Mouse (Mus musculus) embryonic facial prominence, embryonic 15.5 days (tissue): ENCODE results near the gene Hnf4a. TPM values are rescaled to one million over a fixed set of nuclear protein-coding genes. Genes with fewer than 3 reads are reported as not detected.

Source experiments
- ATAC-seq: fragments of 200-750 bp; cut with Nextera tagmentation; 2 replicates; pipeline ENCODE4 v1.8.0; 2017; ENCODE audit warnings: low read depth, moderate TSS enrichment; ENCODE audit not compliant: insufficient number of reproducible peaks, low FRiP score, low TSS enrichment
- H3K27ac ChIP-seq: fragments of 300-500 bp; sonication (generic); replicated peaks from 2 replicates; pipeline ENCODE4 v1.5.1; 2015; ENCODE audit warnings: mild to moderate bottlenecking, inconsistent platforms
- H3K27me3 ChIP-seq: fragments of 300-500 bp; sonication (generic); 2 replicates; pipeline ENCODE4 v1.6.1; 2015; ENCODE audit warnings: inconsistent platforms
- H3K36me3 ChIP-seq: fragments of 300-500 bp; sonication (generic); 2 replicates; pipeline ENCODE4 v1.6.1; 2015; ENCODE audit warnings: mild to moderate bottlenecking, inconsistent platforms
- H3K4me1 ChIP-seq: fragments of 300-500 bp; sonication (generic); 2 replicates; pipeline ENCODE4 v1.6.1; 2015; ENCODE audit warnings: inconsistent platforms
- H3K4me2 ChIP-seq: fragments of 300-500 bp; sonication (generic); replicated peaks from 2 replicates; pipeline ENCODE4 v1.6.1; 2015; ENCODE audit warnings: mild to moderate bottlenecking, inconsistent platforms
- H3K4me3 ChIP-seq: fragments of 300-500 bp; sonication (generic); replicated peaks from 2 replicates; pipeline ENCODE4 v1.5.1; 2015; ENCODE audit warnings: mild to moderate bottlenecking, inconsistent platforms
- H3K9ac ChIP-seq: fragments of 300-500 bp; sonication (generic); 2 replicates; pipeline ENCODE4 v1.6.1; 2015; ENCODE audit warnings: inconsistent platforms
- H3K9me3 ChIP-seq: fragments of 300-500 bp; sonication (generic); replicated peaks from 2 replicates; pipeline ENCODE4 v1.6.1; 2016; ENCODE audit warnings: inconsistent platforms
- WGBS: fragments of 180-500 bp; shearing (Covaris S2); methylation state at CpG from one replicate; pipeline ENCODE4 v1.1.7; 2015; 5-methylcytosine and 5-hydroxymethylcytosine counted together
- polyA plus RNA-seq: library from polyadenylated mRNA; unstranded; fragments of >200 nt; fragmentation: Nextera tagmentation; extraction: Ambion mirVana; gene quantifications from 2 replicates; pipeline ENCODE4 v1.2.1, GENCODE M21; 2015

The Hnf4a gene
- polyA plus RNA-seq, 1 experiment from 2014 or later, result not detected

- Histone ChIP-seq H3K9ac (no peak overlapping the region), H3K9me3 (no peaks in the 10 kb centered on the region), H3K4me3 (no peak overlapping the region), H3K27me3 (0 out of 2 replicates have a peak, but pooled peaks cover 4% of the 10 kb centered on the region), H3K36me3 (no peaks in the 10 kb centered on the region), H3K27ac (no peak overlapping the region), H3K4me2 (no peak overlapping the region), H3K4me1 (peaks cover 5% of the 10 kb centered on the region; the same call in 1 of the 2 replicates)
- ATAC-seq, result peak; percentile 39; the same call in 1 of the 2 replicates
- 49% methylated on average over 7 of the region's 7 CpGs for whole genome bisulfite sequencing
Measured at GRCm38 (mm10) chr2:163491351-163491750, 15.3 kb upstream of the Hnf4a start.

GRCm38 (mm10) chr2:163492018-163492417 lies 14.6 kb upstream of the Hnf4a start, which contains the start of gene R3hdml:
Gene R3hdml (plus strand): TSS chr2:163492318.
- Histone ChIP-seq H3K4me2 (no peak within 1 kb of the TSS), H3K9me3 (no peaks in the 10 kb centered on the region), H3K4me1 (peaks cover 5% of the 10 kb centered on the region; the same call in 1 of the 2 replicates), H3K27ac (no peak within 1 kb of the TSS), H3K36me3 (no peaks in the 10 kb centered on the region), H3K9ac (no peak within 1 kb of the TSS), H3K4me3 (no peak within 1 kb of the TSS), H3K27me3 (0 out of 2 replicates have a peak, but pooled peaks cover 4% of the 10 kb centered on the region)
- ATAC-seq, result no peak
- WGBS, result 66% methylated on average over 5 of the region's 5 CpGs

GRCm38 (mm10) chr2:163493031-163493430 lies 13.6 kb upstream of the Hnf4a start:
- Histone ChIP-seq H3K9me3 (no peaks in the 10 kb centered on the region), H3K4me3 (no peak overlapping the region), H3K4me1 (peaks cover 5% of the 10 kb centered on the region; the same call in 1 of the 2 replicates), H3K4me2 (no peak overlapping the region), H3K36me3 (no peaks in the 10 kb centered on the region), H3K27ac (no peak overlapping the region), H3K9ac (no peak overlapping the region), H3K27me3 (0 out of 2 replicates have a peak, but pooled peaks cover 4% of the 10 kb centered on the region)
- WGBS, result 17% methylated on average over 5 of the region's 5 CpGs
- ATAC-seq, result no peak

GRCm38 (mm10) chr2:163493976-163494375 lies 12.6 kb upstream of the Hnf4a start:
- Histone ChIP-seq H3K4me1 (peaks cover 5% of the 10 kb centered on the region; the same call in 1 of the 2 replicates), H3K9me3 (no peaks in the 10 kb centered on the region), H3K27ac (no peak overlapping the region), H3K4me2 (no peak overlapping the region), H3K9ac (no peak overlapping the region), H3K36me3 (no peaks in the 10 kb centered on the region), H3K27me3 (0 out of 2 replicates have a peak, but pooled peaks cover 4% of the 10 kb centered on the region), H3K4me3 (no peak overlapping the region)
- ATAC-seq, result no peak
- WGBS, result 47% methylated on average over 5 of the region's 5 CpGs

- no peak overlapping the region for H3K4me2 ChIP-seq
- H3K36me3 ChIP-seq, result no peaks in the 10 kb centered on the region
- H3K9me3 ChIP-seq, result no peaks in the 10 kb centered on the region
- H3K27ac ChIP-seq, result no peak overlapping the region
- WGBS, result 41% methylated on average over 6 of the region's 6 CpGs
- H3K4me1 ChIP-seq, result peaks cover 5% of the 10 kb centered on the region; the same call in 1 of the 2 replicates
- ATAC-seq, result no peak
- H3K4me3 ChIP-seq, result no peak overlapping the region
- no peak overlapping the region for H3K9ac ChIP-seq
- H3K27me3 ChIP-seq, result 0 out of 2 replicates have a peak, but pooled peaks cover 4% of the 10 kb centered on the region
Measured at GRCm38 (mm10) chr2:163494456-163494855, 12.2 kb upstream of the Hnf4a start.

- WGBS, result 68% methylated on average over 2 of the region's 2 CpGs
- Histone ChIP-seq H3K36me3 (no peaks in the 10 kb centered on the region), H3K4me2 (no peak overlapping the region), H3K4me3 (no peak overlapping the region), H3K27ac (no peak overlapping the region), H3K9ac (no peak overlapping the region), H3K27me3 (no peaks in the 10 kb centered on the region), H3K4me1 (no peaks in the 10 kb centered on the region), H3K9me3 (no peaks in the 10 kb centered on the region)
- no peak for ATAC-seq
Measured at GRCm38 (mm10) chr2:163502219-163502618, 4.4 kb upstream of the Hnf4a start.

GRCm38 (mm10) chr2:163503191-163503590 lies 3.4 kb upstream of the Hnf4a start:
- no peak overlapping the region for H3K9ac ChIP-seq
- no peaks in the 10 kb centered on the region for H3K27me3 ChIP-seq
- ATAC-seq, result no peak
- no peak overlapping the region for H3K4me2 ChIP-seq
- WGBS, result 78% methylated on average over 7 of the region's 7 CpGs
- no peaks in the 10 kb centered on the region for H3K4me1 ChIP-seq
- H3K4me3 ChIP-seq, result no peak overlapping the region
- no peaks in the 10 kb centered on the region for H3K9me3 ChIP-seq
- H3K36me3 ChIP-seq, result no peaks in the 10 kb centered on the region
- no peak overlapping the region for H3K27ac ChIP-seq

GRCm38 (mm10) chr2:163525761-163526243 lies 19.2 kb downstream of the Hnf4a start:
- WGBS, result 85% methylated on average over 7 of the region's 7 CpGs
- Histone ChIP-seq H3K4me1 (no peaks in the 10 kb centered on the region), H3K4me3 (no peak overlapping the region), H3K9ac (no peak overlapping the region), H3K36me3 (no peaks in the 10 kb centered on the region), H3K27me3 (no peaks in the 10 kb centered on the region), H3K4me2 (no peak overlapping the region), H3K27ac (no peak overlapping the region), H3K9me3 (no peaks in the 10 kb centered on the region)
- no peak for ATAC-seq

- Histone ChIP-seq H3K36me3 (no peaks in the 10 kb centered on the region), H3K4me3 (no peak overlapping the region), H3K4me2 (no peak overlapping the region), H3K27me3 (no peaks in the 10 kb centered on the region), H3K9me3 (no peaks in the 10 kb centered on the region), H3K4me1 (no peaks in the 10 kb centered on the region), H3K27ac (no peak overlapping the region), H3K9ac (no peak overlapping the region)
- ATAC-seq, result no peak
- WGBS, result 80% methylated on average over 2 of the region's 2 CpGs
Measured at GRCm38 (mm10) chr2:163527497-163527896, 20.9 kb downstream of the Hnf4a start.

- H3K9ac ChIP-seq, result no peak overlapping the region
- 52% methylated on average over 8 of the region's 8 CpGs for WGBS
- H3K4me3 ChIP-seq, result no peak overlapping the region
- no peak overlapping the region for H3K4me2 ChIP-seq
- H3K27me3 ChIP-seq, result no peaks in the 10 kb centered on the region
- H3K36me3 ChIP-seq, result no peaks in the 10 kb centered on the region
- H3K4me1 ChIP-seq, result no peaks in the 10 kb centered on the region
- no peak overlapping the region for H3K27ac ChIP-seq
- no peaks in the 10 kb centered on the region for H3K9me3 ChIP-seq
- no peak for ATAC-seq
Measured at GRCm38 (mm10) chr2:163530418-163530817, 23.8 kb downstream of the Hnf4a start.

GRCm38 (mm10) chr2:163531917-163532316 lies 25.3 kb downstream of the Hnf4a start:
- WGBS, result 10% methylated on average over 9 of the region's 9 CpGs
- H3K27me3 ChIP-seq, result no peaks in the 10 kb centered on the region
- no peaks in the 10 kb centered on the region for H3K36me3 ChIP-seq
- no peaks in the 10 kb centered on the region for H3K9me3 ChIP-seq
- no peak for ATAC-seq
- H3K27ac ChIP-seq, result no peak overlapping the region
- no peak overlapping the region for H3K4me3 ChIP-seq
- H3K4me1 ChIP-seq, result no peaks in the 10 kb centered on the region
- no peak overlapping the region for H3K9ac ChIP-seq
- H3K4me2 ChIP-seq, result no peak overlapping the region

- no peak overlapping the region for H3K27ac ChIP-seq
Measured at GRCm38 (mm10) chr2:163533226-163533625, 26.6 kb downstream of the Hnf4a start.

More at GRCm38 (mm10) chr2:163533226-163533625, 26.6 kb downstream of the Hnf4a start:
- H3K9me3 ChIP-seq, result no peaks in the 10 kb centered on the region
- WGBS, result 82% methylated on average over 9 of the region's 9 CpGs
- H3K9ac ChIP-seq, result no peak overlapping the region
- ATAC-seq, result no peak
- no peaks in the 10 kb centered on the region for H3K27me3 ChIP-seq
- no peaks in the 10 kb centered on the region for H3K4me1 ChIP-seq
- H3K36me3 ChIP-seq, result no peaks in the 10 kb centered on the region
- no peak overlapping the region for H3K4me2 ChIP-seq
- no peak overlapping the region for H3K4me3 ChIP-seq
